Mouse (Mus musculus) MEL (cell line): ENCODE data around the gene Palld.

Source experiments
- MEF2A ChIP-seq: IDR thresholded peaks from 2 replicates; pipeline ENCODE4 v1.6.1; 2014; ENCODE audit warnings: low read depth, mild to moderate bottlenecking, inconsistent platforms, low read length, improper control_type of control experiment; ENCODE audit not compliant: poor library complexity, insufficient replicate concordance, severe bottlenecking; ENCODE audit errors: extremely low read depth
- POLR2A ChIP-seq, 2 experiments: IDR thresholded peaks; 2 replicates each; pipeline ENCODE4 v1.6.1; 2011 to 2012; ENCODE audit warnings: low read length in 2 of 2, mild to moderate bottlenecking in 2 of 2, control low read depth in 1 of 2, improper control_type of control experiment in 1 of 2, low read depth in 1 of 2, moderate library complexity in 1 of 2; ENCODE audit not compliant: control insufficient read depth in 1 of 2, insufficient read depth in 1 of 2, poor library complexity in 1 of 2
- POLR2AphosphoS5 ChIP-seq: IDR thresholded peaks from 2 replicates; pipeline ENCODE4 v1.6.1; 2012; ENCODE audit warnings: low read depth, borderline replicate concordance, mild to moderate bottlenecking, inconsistent platforms, low read length, moderate library complexity, mixed read lengths
- TBP ChIP-seq: IDR thresholded peaks from 2 replicates; pipeline ENCODE4 v1.8.0; 2011; ENCODE audit warnings: low read depth, low read length, improper control_type of control experiment
- USF1 ChIP-seq: IDR thresholded peaks from 2 replicates; pipeline ENCODE4 v1.6.1; 2014; ENCODE audit warnings: low read depth, mild to moderate bottlenecking, inconsistent platforms, low read length, improper control_type of control experiment, moderate library complexity

GRCm38 (mm10) chr8:61851270-61851669 is 51.2 kb downstream of the Palld start:
- TF ChIP-seq MEF2A (no peak), POLR2AphosphoS5 (no peak), USF1 (no peak), POLR2A (IDR thresholded peaks at IDR 0.05; ENCODE audit: control insufficient read depth in 1 of 2, insufficient read depth in 1 of 2, low read depth in 1 of 2, low read length in 2 of 2, poor library complexity in 1 of 2) (no peak), TBP (no peak)
